ENCODE assay signal across 17 mouse cellular contexts in genomic region chr1:126168131-126168530, GRCm38 (mm10).
DNase-seq lines count a peak whose midpoint lies in the region; ATAC-seq lines count a peak whose summit lies in the region.
"Had no signal": no experiment of that assay in that cellular context is flagged by ENCODE, and none has a peak within 500 bp of the region (broad histone marks: within the 10 kb centered on the region; RNA-seq: fewer than 3 reads in every experiment).

No protein-coding gene starts in this region.

- no peak overlapping the region for H3K9ac ChIP-seq in forebrain, embryonic 15.5 days (replicated peaks)
- no peak overlapping the region for H3K9ac ChIP-seq in hindbrain, embryonic 16.5 days (ENCODE audit: low read depth, low read length)
- H3K9ac ChIP-seq in midbrain, embryonic 16.5 days (ENCODE audit: low read depth, low read length), result no peak overlapping the region
- H3K9ac ChIP-seq: embryonic facial prominence, embryonic 15.5 days; liver, postnatal 0 days had no signal

- no peak overlapping the region for H3K4me2 ChIP-seq in forebrain, embryonic 15.5 days (replicated peaks)
- H3K4me2 ChIP-seq in hindbrain, embryonic 16.5 days (ENCODE audit: low read length), result no peak overlapping the region
- H3K4me2 ChIP-seq in midbrain, embryonic 16.5 days (ENCODE audit: low read length), result no peak overlapping the region
- H3K4me2 ChIP-seq: embryonic facial prominence, embryonic 15.5 days had no signal

- no peaks in the 10 kb centered on the region for H3K9me3 ChIP-seq in forebrain, embryonic 15.5 days
- H3K9me3 ChIP-seq in hindbrain, embryonic 16.5 days (ENCODE audit: control insufficient read depth, low read length), result no peaks in the 10 kb centered on the region
- H3K9me3 ChIP-seq in midbrain, embryonic 16.5 days (replicated peaks; ENCODE audit: control insufficient read depth, low read length, poor library complexity, severe bottlenecking), result no peaks in the 10 kb centered on the region
- H3K9me3 ChIP-seq: embryonic facial prominence, embryonic 15.5 days had no signal

- peak; percentile 57 for ATAC-seq in forebrain, embryonic 15.5 days (replicated peaks)
- 0 out of 2 replicates have a peak, but pooled peaks have one; percentile 56 for ATAC-seq in hindbrain, embryonic 16.5 days
- no peak for ATAC-seq in midbrain, embryonic 16.5 days
- ATAC-seq: liver, postnatal 0 days had no signal

- no peak overlapping the region for H3K4me3 ChIP-seq in forebrain, embryonic 15.5 days
- no peak overlapping the region for H3K4me3 ChIP-seq in hindbrain, embryonic 16.5 days (ENCODE audit: low read length)
- H3K4me3 ChIP-seq in midbrain, embryonic 16.5 days (ENCODE audit: low read depth, low read length), result no peak overlapping the region
- H3K4me3 ChIP-seq: embryonic facial prominence, embryonic 15.5 days; heart, adult 2 months; myocyte had no signal

- WGBS in forebrain, embryonic 15.5 days, result 18% methylated on average over 2 of the region's 2 CpGs
- WGBS in hindbrain, embryonic 16.5 days, result 17% methylated on average over 2 of the region's 2 CpGs
- WGBS in midbrain, embryonic 16.5 days, result 18% methylated on average over 2 of the region's 2 CpGs

- H3K27me3 ChIP-seq in forebrain, embryonic 15.5 days, result no peaks in the 10 kb centered on the region
- H3K27me3 ChIP-seq in hindbrain, embryonic 16.5 days (replicated peaks; ENCODE audit: control insufficient read depth, insufficient read depth, low read length), result no peaks in the 10 kb centered on the region
- H3K27me3 ChIP-seq in midbrain, embryonic 16.5 days (ENCODE audit: control insufficient read depth, insufficient read depth, low read depth, low read length), result no peaks in the 10 kb centered on the region
- H3K27me3 ChIP-seq: embryonic facial prominence, embryonic 15.5 days had no signal

- no peaks in the 10 kb centered on the region for H3K36me3 ChIP-seq in forebrain, embryonic 15.5 days
- no peaks in the 10 kb centered on the region for H3K36me3 ChIP-seq in hindbrain, embryonic 16.5 days (ENCODE audit: control insufficient read depth, insufficient read depth, low read length)
- H3K36me3 ChIP-seq in midbrain, embryonic 16.5 days (ENCODE audit: control insufficient read depth, insufficient read depth, low read length), result no peaks in the 10 kb centered on the region
- H3K36me3 ChIP-seq: embryonic facial prominence, embryonic 15.5 days; G1E had no signal

- peaks cover 13% of the 10 kb centered on the region for H3K4me1 ChIP-seq in forebrain, embryonic 15.5 days
- peaks cover 3% of the 10 kb centered on the region for H3K4me1 ChIP-seq in hindbrain, embryonic 16.5 days (ENCODE audit: control insufficient read depth, insufficient read depth, low read depth, low read length)
- peaks cover 13% of the 10 kb centered on the region for H3K4me1 ChIP-seq in midbrain, embryonic 16.5 days (ENCODE audit: control insufficient read depth, insufficient read depth, low read length)
- H3K4me1 ChIP-seq: embryonic facial prominence, embryonic 15.5 days had no signal

- peak; percentile 7 for DNase-seq in brain, adult 2 months (ENCODE audit: low read depth, low spot score)
- no peak for DNase-seq in embryo, embryonic 9.5 days (ENCODE audit: extremely low spot score)
- DNase-seq in layer of hippocampus, postnatal 10 days (ENCODE audit: low spot score in 2 of 2), result no peak
- DNase-seq in kidney, adult 11 months, result no peak
- DNase-seq: cerebellum, adult 11-12 months; gastrocnemius, postnatal 10 days; heart, adult 2 months; heart, postnatal 10 days; liver, postnatal 0 days; thymus, adult 18-20 months had no signal

- peak overlapping the region; percentile 39; the same call in 1 of the 2 replicates for H3K27ac ChIP-seq in forebrain, embryonic 15.5 days (replicated peaks)
- H3K27ac ChIP-seq in hindbrain, embryonic 16.5 days (ENCODE audit: low read depth, low read length), result no peak overlapping the region
- H3K27ac ChIP-seq in midbrain, embryonic 16.5 days (ENCODE audit: low read length), result peak overlapping the region; percentile 60; the same call in 1 of the 2 replicates
- H3K27ac ChIP-seq: embryonic facial prominence, embryonic 15.5 days; heart, adult 2 months; kidney, postnatal 0 days had no signal
